In the genomic region with DNA sequence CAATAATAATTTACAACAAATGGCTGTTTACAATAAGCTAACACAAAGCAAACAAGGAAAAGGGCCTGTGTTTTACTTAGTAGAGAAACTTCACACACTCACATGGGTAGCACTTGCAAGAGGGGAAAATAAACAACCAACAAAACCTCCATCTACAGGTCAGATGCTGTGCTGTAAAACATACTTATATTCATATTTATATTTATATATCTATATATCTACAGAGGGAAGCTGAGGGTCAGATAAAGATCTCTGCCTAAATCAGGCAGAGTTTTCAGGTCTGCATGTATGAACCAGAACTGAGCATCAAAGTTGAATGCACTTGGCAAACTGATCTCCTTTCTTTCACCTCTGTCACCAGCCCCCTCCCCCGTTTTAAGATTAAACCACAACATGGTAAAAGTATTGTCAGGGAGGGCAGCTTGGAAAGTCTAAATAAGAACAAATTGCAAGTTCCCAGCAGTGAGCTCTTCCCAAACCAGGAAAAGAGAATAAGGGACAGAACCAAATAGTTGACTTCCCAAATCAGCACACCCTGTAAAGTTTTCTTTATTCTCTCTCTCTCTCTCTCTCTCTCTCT, we compare ENCODE assay signal across 9 mouse cellular contexts. TPM values are rescaled to one million over a fixed set of nuclear protein-coding genes. Genes with fewer than 3 reads are reported as not detected.
DNase-seq lines count a peak whose midpoint lies in the region; ATAC-seq lines count a peak whose summit lies in the region.
"Had no signal": no experiment of that assay in that cellular context is flagged by ENCODE, and none has a peak within 500 bp of the region (broad histone marks: within the 10 kb centered on the region; RNA-seq: fewer than 3 reads in every experiment).

No protein-coding gene starts in this region.

- H3K27ac ChIP-seq in heart, embryonic 15.5 days: peak overlapping the region; percentile 79
- peak overlapping the region; percentile 90 for H3K27ac ChIP-seq in embryonic facial prominence, embryonic 13.5 days
- peak overlapping the region; percentile 97 for H3K27ac ChIP-seq in intestine, embryonic 14.5 days (ENCODE audit: low read depth)
- peak overlapping the region; percentile 89 for H3K27ac ChIP-seq in midbrain, embryonic 16.5 days (ENCODE audit: low read length)

- H3K9ac ChIP-seq in heart, embryonic 15.5 days: peak overlapping the region; percentile 25; the same call in 1 of the 2 replicates
- peak overlapping the region; percentile 61 for H3K9ac ChIP-seq in embryonic facial prominence, embryonic 13.5 days
- peak overlapping the region; percentile 85 for H3K9ac ChIP-seq in intestine, embryonic 14.5 days (ENCODE audit: low read length)
- H3K9ac ChIP-seq in midbrain, embryonic 16.5 days (ENCODE audit: low read depth, low read length): peak overlapping the region; percentile 4

- peak overlapping the region; percentile 89 for H3K4me2 ChIP-seq in heart, embryonic 15.5 days
- H3K4me2 ChIP-seq in embryonic facial prominence, embryonic 13.5 days: peak overlapping the region; percentile 73
- peak overlapping the region; percentile 49 for H3K4me2 ChIP-seq in intestine, embryonic 14.5 days (ENCODE audit: low read length)
- H3K4me2 ChIP-seq in midbrain, embryonic 16.5 days (ENCODE audit: low read length): peak overlapping the region; percentile 76

- DNase-seq in heart, adult 9 months (ENCODE audit: low spot score in 2 of 2): no peak
- peak; percentile 55 for DNase-seq in intestine, embryonic 14.5 days (ENCODE audit: low spot score)
- no peak for DNase-seq in layer of hippocampus, adult 18-20 months (ENCODE audit: low spot score in 2 of 2)
- DNase-seq in gastrocnemius, postnatal 36 days: no peak
- no peak for DNase-seq in left cerebral cortex, postnatal 4 days

- no peak for ATAC-seq in heart, embryonic 15.5 days (replicated peaks; ENCODE audit: insufficient number of reproducible peaks, insufficient read depth, low FRiP score, low read depth)
- ATAC-seq in embryonic facial prominence, embryonic 13.5 days (ENCODE audit: insufficient number of reproducible peaks, insufficient read depth, low FRiP score, low TSS enrichment, low read depth): no peak
- ATAC-seq in intestine, embryonic 14.5 days (replicated peaks; ENCODE audit: low FRiP score, low TSS enrichment, low read depth): no peak
- no peak for ATAC-seq in midbrain, embryonic 16.5 days

- H3K36me3 ChIP-seq in heart, embryonic 15.5 days: no peaks in the 10 kb centered on the region
- no peaks in the 10 kb centered on the region for H3K36me3 ChIP-seq in embryonic facial prominence, embryonic 13.5 days
- H3K36me3 ChIP-seq in intestine, embryonic 14.5 days (ENCODE audit: control insufficient read depth, insufficient read depth, low read length): peaks cover 26% of the 10 kb centered on the region
- no peaks in the 10 kb centered on the region for H3K36me3 ChIP-seq in midbrain, embryonic 16.5 days (ENCODE audit: control insufficient read depth, insufficient read depth, low read length)

- peaks cover 20% of the 10 kb centered on the region for H3K4me1 ChIP-seq in heart, embryonic 15.5 days (replicated peaks)
- peaks cover 40% of the 10 kb centered on the region for H3K4me1 ChIP-seq in embryonic facial prominence, embryonic 13.5 days
- H3K4me1 ChIP-seq in intestine, embryonic 14.5 days (replicated peaks; ENCODE audit: control insufficient read depth, insufficient read depth, low read length): peaks cover 49% of the 10 kb centered on the region
- peaks cover 7% of the 10 kb centered on the region for H3K4me1 ChIP-seq in midbrain, embryonic 16.5 days (ENCODE audit: control insufficient read depth, insufficient read depth, low read length)

- H3K9me3 ChIP-seq in heart, embryonic 15.5 days (replicated peaks): no peaks in the 10 kb centered on the region
- no peaks in the 10 kb centered on the region for H3K9me3 ChIP-seq in embryonic facial prominence, embryonic 13.5 days
- H3K9me3 ChIP-seq in intestine, embryonic 14.5 days (ENCODE audit: control insufficient read depth, low read length): no peaks in the 10 kb centered on the region
- H3K9me3 ChIP-seq in midbrain, embryonic 16.5 days (replicated peaks; ENCODE audit: control insufficient read depth, low read length, poor library complexity, severe bottlenecking): no peaks in the 10 kb centered on the region

- H3K27me3 ChIP-seq in heart, embryonic 15.5 days: peaks cover 50% of the 10 kb centered on the region
- H3K27me3 ChIP-seq in embryonic facial prominence, embryonic 13.5 days: peaks cover 65% of the 10 kb centered on the region
- no peaks in the 10 kb centered on the region for H3K27me3 ChIP-seq in intestine, embryonic 14.5 days (replicated peaks; ENCODE audit: control insufficient read depth, insufficient read depth, low read length)
- peaks cover 34% of the 10 kb centered on the region for H3K27me3 ChIP-seq in midbrain, embryonic 16.5 days (ENCODE audit: control insufficient read depth, insufficient read depth, low read depth, low read length)

- intact Hi-C loops in gastrocnemius, postnatal 36 days (cut with DNase I): loop anchor here (1.0 kb wide), 1 partner anchor 7 kb away; no protein-coding TSS in a partner anchor
- intact Hi-C loops in left cerebral cortex, postnatal 4 days (cut with DNase I): no loop called here

- H3K4me3 ChIP-seq in heart, embryonic 15.5 days: peak overlapping the region; percentile 64
- H3K4me3 ChIP-seq in embryonic facial prominence, embryonic 13.5 days: peak overlapping the region; percentile 59
- H3K4me3 ChIP-seq in intestine, embryonic 14.5 days (ENCODE audit: low read depth, low read length): peak overlapping the region; percentile 56
- H3K4me3 ChIP-seq in midbrain, embryonic 16.5 days (ENCODE audit: low read depth, low read length): peak overlapping the region; percentile 54

- WGBS in heart, embryonic 15.5 days: 3% methylated on average over 1 of the region's 1 CpGs
- 8% methylated on average over 1 of the region's 1 CpGs for WGBS in embryonic facial prominence, embryonic 13.5 days
- WGBS in intestine, embryonic 14.5 days: 3% methylated on average over 1 of the region's 1 CpGs
- 0% methylated on average over 1 of the region's 1 CpGs for WGBS in midbrain, embryonic 16.5 days

RNA-seq across cellular contexts. Expression of a gene that starts 14.5 kb away (rescaled TPM):
- polyA plus RNA-seq in heart, embryonic 15.5 days (2015; fragmentation: Nextera tagmentation; extraction: Ambion mirVana): 25.1 and 27.6 TPM in 2 replicates
- polyA plus RNA-seq in embryonic facial prominence, embryonic 13.5 days (2015; fragmentation: Nextera tagmentation; extraction: Ambion mirVana): 36.0 and 42.9 TPM in 2 replicates
- polyA plus RNA-seq in intestine, embryonic 14.5 days (2014; fragmentation: Nextera tagmentation; extraction: Ambion mirVana): 53.7 and 56.9 TPM in 2 replicates
- polyA plus RNA-seq in midbrain, embryonic 16.5 days (2015; fragmentation: Nextera tagmentation; extraction: Ambion mirVana): 78.0 and 102 TPM in 2 replicates
- 10 to 100 TPM; 40.8 to 55.2 TPM for total RNA-seq in layer of hippocampus, adult 18-20 months (2021)
- 10 to 100 TPM; 12.7 to 19.4 TPM for total RNA-seq in gastrocnemius, postnatal 36 days (2021)
- 10 to 100 TPM; 68.7 to 96.1 TPM for total RNA-seq in left cerebral cortex, postnatal 4 days (2021)
- total RNA-seq: common myeloid progenitor, adult 5-6 weeks had no signal

Comparison
In these comparisons a context has a peak if more than half of its experiments do, and no peak if none do; other contexts are left out.
1. H3K9ac ChIP-seq: peak in every context shown above with its lines; median percentile 85 in intestine, embryonic 14.5 days; 61 in embryonic facial prominence, embryonic 13.5 days; 25 in heart, embryonic 15.5 days; 4 in midbrain, embryonic 16.5 days.